Mouse (Mus musculus): Measurements from ENCODE around the gene Adgrb2. TPM values are rescaled to one million over a fixed set of nuclear protein-coding genes. Genes with fewer than 3 reads are reported as not detected.

The Adgrb2 gene
- total RNA-seq, 2 experiments from 2014 or later = 516 to 583 TPM

GRCm38 (mm10) chr4:130023511-130024231, 39.0 kb downstream of the Adgrb2 start:
- DNase-seq (ENCODE audit: extremely low spot score in 1 of 2, low spot score in 1 of 2) = peak in 1 of 2 experiments; percentile 30

- no peak for DNase-seq (ENCODE audit: extremely low spot score in 1 of 2, low spot score in 1 of 2)
Observed at GRCm38 (mm10) chr4:130025544-130025943, 40.9 kb downstream of the Adgrb2 start.

GRCm38 (mm10) chr4:130031146-130031545, 46.5 kb downstream of the Adgrb2 start:
- DNase-seq (ENCODE audit: extremely low spot score in 1 of 2, low spot score in 1 of 2) = no peak

GRCm38 (mm10) chr4:130033496-130033895, 48.8 kb downstream of the Adgrb2 start:
- no peak for DNase-seq (ENCODE audit: extremely low spot score in 1 of 2, low spot score in 1 of 2)

GRCm38 (mm10) chr4:130036112-130036511, 51.4 kb downstream of the Adgrb2 start:
- DNase-seq (ENCODE audit: extremely low spot score in 1 of 2, low spot score in 1 of 2) = peak in 1 of 2 experiments; percentile 61

GRCm38 (mm10) chr4:130036573-130037401, 52.1 kb downstream of the Adgrb2 start:
- no peak for DNase-seq (ENCODE audit: extremely low spot score in 1 of 2, low spot score in 1 of 2)

GRCm38 (mm10) chr4:130039351-130039750, 54.7 kb downstream of the Adgrb2 start:
- no peak for DNase-seq (ENCODE audit: extremely low spot score in 1 of 2, low spot score in 1 of 2)

- no peak for DNase-seq (ENCODE audit: extremely low spot score in 1 of 2, low spot score in 1 of 2)
Observed at GRCm38 (mm10) chr4:130041076-130041475, 56.4 kb downstream of the Adgrb2 start.

- DNase-seq (ENCODE audit: extremely low spot score in 1 of 2, low spot score in 1 of 2) = no peak
Observed at GRCm38 (mm10) chr4:130044211-130044610, 59.5 kb downstream of the Adgrb2 start.

- no peak for DNase-seq (ENCODE audit: extremely low spot score in 1 of 2, low spot score in 1 of 2)
Observed at GRCm38 (mm10) chr4:130045609-130046008, 60.9 kb downstream of the Adgrb2 start.

- DNase-seq (ENCODE audit: extremely low spot score in 1 of 2, low spot score in 1 of 2) = peak in 1 of 2 experiments; percentile 72
Observed at GRCm38 (mm10) chr4:130047331-130048202, 62.9 kb downstream of the Adgrb2 start, which contains the start of gene Col16a1. Gene Col16a1, plus strand, starts transcription at chr4:130047840.

- DNase-seq (ENCODE audit: extremely low spot score in 1 of 2, low spot score in 1 of 2) = no peak
Observed at GRCm38 (mm10) chr4:130048203-130048479, 63.5 kb downstream of the Adgrb2 start.

- DNase-seq (ENCODE audit: extremely low spot score in 1 of 2, low spot score in 1 of 2) = no peak
Observed at GRCm38 (mm10) chr4:130050056-130050824, 65.6 kb downstream of the Adgrb2 start.

- no peak for DNase-seq (ENCODE audit: extremely low spot score in 1 of 2, low spot score in 1 of 2)
Observed at GRCm38 (mm10) chr4:130052283-130052682, 67.6 kb downstream of the Adgrb2 start.

GRCm38 (mm10) chr4:130053111-130053510, 68.4 kb downstream of the Adgrb2 start:
- no peak for DNase-seq (ENCODE audit: extremely low spot score in 1 of 2, low spot score in 1 of 2)

GRCm38 (mm10) chr4:130054727-130055126, 70.1 kb downstream of the Adgrb2 start:
- DNase-seq (ENCODE audit: extremely low spot score in 1 of 2, low spot score in 1 of 2) = no peak

- DNase-seq (ENCODE audit: extremely low spot score in 1 of 2, low spot score in 1 of 2) = no peak
Observed at GRCm38 (mm10) chr4:130055160-130056010, 70.7 kb downstream of the Adgrb2 start.

GRCm38 (mm10) chr4:130056011-130056322, 71.3 kb downstream of the Adgrb2 start:
- no peak for DNase-seq (ENCODE audit: extremely low spot score in 1 of 2, low spot score in 1 of 2)

- no peak for DNase-seq (ENCODE audit: extremely low spot score in 1 of 2, low spot score in 1 of 2)
Observed at GRCm38 (mm10) chr4:130056471-130056870, 71.8 kb downstream of the Adgrb2 start.

Data from layer of hippocampus, postnatal 25 days (tissue).